Mouse (Mus musculus): ENCODE results near the gene Igf1r.
A peak's percentile ranks its signal among the peaks of the same experiment; 100 is the strongest.
"Not testable (repeated sequence)": the region's sequence is repeated elsewhere in the genome, so short reads cannot be mapped to it uniquely, and the experiment has no call there.

The Igf1r gene

GRCm38 (mm10) chr7:68272607-68273006 lies 320.0 kb downstream of the Igf1r start:
- DNase-seq (ENCODE audit: low read depth): no peak

GRCm38 (mm10) chr7:68273515-68273914 lies 320.9 kb downstream of the Igf1r start, which contains the start of gene Fam169b:
Gene Fam169b, plus strand, starts transcription at chr7:68273839.
- no peak for DNase-seq (ENCODE audit: low read depth)

DNA sequence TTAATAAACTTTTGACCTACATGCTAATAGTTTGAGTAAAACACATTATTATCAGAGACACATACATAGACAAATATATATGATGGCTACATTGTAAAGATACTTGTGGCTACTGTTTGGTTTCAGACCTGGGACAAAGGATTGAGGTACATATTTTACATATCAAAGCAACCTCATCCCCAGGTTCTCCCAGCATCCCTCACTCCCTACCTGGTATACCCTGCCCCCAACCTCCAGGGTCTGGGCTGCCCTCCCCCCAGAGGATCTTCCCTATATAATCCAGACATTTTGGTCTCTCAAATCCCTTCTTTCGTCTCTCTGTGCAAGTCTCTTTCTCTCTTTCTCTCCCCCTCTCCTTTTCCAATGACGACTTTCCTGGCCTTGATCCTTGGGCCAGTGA lies 321.6 kb downstream of the Igf1r start:
- DNase-seq (ENCODE audit: low read depth): no peak

GRCm38 (mm10) chr7:68274951-68275350 lies 322.3 kb downstream of the Igf1r start:
- no peak for DNase-seq (ENCODE audit: low read depth)

DNA sequence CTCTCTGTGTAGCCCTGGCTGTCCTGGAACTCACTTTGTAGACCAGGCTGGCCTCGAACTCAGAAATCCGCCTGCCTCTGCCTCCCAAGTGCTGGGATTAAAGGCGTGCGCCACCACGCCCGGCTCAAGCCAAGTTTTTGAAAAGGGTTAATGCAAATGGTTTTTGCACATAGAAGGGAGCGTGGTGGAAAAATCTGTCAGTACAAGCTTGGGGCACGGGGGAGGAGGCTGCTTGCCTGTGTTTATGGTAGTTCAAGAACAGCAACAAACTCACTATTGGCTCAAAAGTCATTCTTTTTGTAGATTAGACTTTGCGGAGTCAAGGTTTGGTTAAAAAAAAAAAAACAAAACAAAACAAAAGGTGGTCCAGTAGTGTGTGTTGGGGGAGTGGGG lies 322.8 kb downstream of the Igf1r start:
- DNase-seq (ENCODE audit: low read depth): not testable (repeated sequence)

- DNase-seq (ENCODE audit: low read depth): no peak
Measured at GRCm38 (mm10) chr7:68275838-68276731, 323.5 kb downstream of the Igf1r start.

GRCm38 (mm10) chr7:68277054-68277896 lies 324.6 kb downstream of the Igf1r start:
- peak; percentile 58 for DNase-seq (ENCODE audit: low read depth)

DNA sequence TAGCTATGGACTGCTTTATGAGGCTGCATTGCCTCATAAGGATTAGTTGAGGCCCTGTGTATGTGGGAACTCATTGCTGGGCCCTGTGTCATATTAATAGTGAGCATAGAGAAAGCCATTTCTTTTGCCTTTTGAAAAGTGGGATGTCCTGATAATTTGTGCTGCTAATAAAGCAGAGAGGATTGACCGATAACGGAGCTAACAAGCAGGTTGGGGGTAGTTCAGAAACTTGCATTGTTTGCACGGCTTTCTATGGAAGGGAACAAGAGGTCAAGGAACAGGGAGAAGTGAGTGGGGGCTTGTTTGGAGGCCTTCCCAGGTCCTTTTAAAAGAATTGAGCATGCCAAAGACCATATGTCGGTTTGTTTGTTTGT lies 325.3 kb downstream of the Igf1r start:
- no peak for DNase-seq (ENCODE audit: low read depth)

DNA sequence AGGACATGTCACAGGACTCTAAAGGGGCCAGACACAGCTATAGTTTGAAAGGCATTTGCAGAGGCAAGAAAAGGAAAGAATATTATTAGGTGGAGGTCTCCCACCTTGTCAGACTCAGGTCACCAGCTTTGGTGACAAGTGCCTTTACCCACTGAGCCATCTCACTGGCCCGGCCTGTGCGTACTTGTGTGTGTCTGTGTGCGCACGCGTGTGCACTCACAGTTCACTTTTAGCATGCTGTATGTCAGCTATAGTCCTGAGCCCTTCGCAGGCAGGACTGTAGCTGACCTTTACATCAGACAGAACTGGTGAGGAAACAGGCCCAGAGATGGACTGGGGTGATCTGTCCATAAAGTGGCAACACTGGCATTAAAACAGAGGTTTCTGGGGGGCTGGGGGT lies 325.8 kb downstream of the Igf1r start:
- DNase-seq (ENCODE audit: low read depth): no peak

- DNase-seq (ENCODE audit: low read depth): no peak
Measured at GRCm38 (mm10) chr7:68278908-68279307, 326.3 kb downstream of the Igf1r start.

GRCm38 (mm10) chr7:68279481-68279880 lies 326.9 kb downstream of the Igf1r start:
- DNase-seq (ENCODE audit: low read depth): no peak

- DNase-seq (ENCODE audit: low read depth): peak; percentile 58
Measured at GRCm38 (mm10) chr7:68280352-68280869, 327.8 kb downstream of the Igf1r start.

DNA sequence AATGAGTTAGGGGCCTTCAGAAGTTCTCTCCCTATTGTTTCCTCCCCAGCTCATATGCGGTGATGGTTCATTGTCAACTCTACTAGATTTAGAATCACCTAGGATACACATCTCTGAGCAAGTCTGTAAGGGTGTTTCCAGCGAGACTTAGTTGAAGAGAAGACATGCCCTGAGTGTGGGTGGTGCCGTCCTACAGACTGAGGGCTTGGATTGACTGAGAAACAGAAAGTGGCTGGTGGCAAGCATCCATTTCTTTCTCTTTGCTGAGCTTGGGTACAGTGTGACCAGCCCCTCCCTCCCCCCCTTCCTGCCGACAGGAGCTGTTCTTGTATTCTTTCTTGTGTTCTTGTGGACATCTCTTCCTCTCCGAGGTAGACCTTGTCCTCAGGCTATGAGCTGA lies 328.7 kb downstream of the Igf1r start:
- DNase-seq (ENCODE audit: low read depth): no peak

- DNase-seq (ENCODE audit: low read depth): no peak
Measured at GRCm38 (mm10) chr7:68282304-68283132, 329.9 kb downstream of the Igf1r start.

DNA sequence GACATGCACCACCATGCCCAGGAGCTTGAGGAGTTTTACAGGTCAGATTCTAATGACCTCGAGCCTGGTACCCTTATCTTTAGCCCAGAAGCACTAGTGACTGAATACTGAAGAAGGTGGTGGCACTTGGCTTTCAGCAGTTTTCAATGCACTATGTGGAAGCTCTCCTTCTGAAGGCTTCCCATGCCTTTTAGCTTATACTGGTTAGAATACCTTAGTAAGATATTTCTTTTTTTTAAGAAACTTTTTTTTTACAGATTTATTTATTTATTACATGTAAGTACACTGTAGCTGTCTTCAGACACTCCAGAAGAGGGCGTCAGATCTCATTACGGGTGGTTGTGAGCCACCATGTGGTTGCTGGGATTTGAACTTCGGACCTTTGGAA lies 330.5 kb downstream of the Igf1r start:
- not testable (repeated sequence) for DNase-seq (ENCODE audit: low read depth)
